In the genomic region with DNA sequence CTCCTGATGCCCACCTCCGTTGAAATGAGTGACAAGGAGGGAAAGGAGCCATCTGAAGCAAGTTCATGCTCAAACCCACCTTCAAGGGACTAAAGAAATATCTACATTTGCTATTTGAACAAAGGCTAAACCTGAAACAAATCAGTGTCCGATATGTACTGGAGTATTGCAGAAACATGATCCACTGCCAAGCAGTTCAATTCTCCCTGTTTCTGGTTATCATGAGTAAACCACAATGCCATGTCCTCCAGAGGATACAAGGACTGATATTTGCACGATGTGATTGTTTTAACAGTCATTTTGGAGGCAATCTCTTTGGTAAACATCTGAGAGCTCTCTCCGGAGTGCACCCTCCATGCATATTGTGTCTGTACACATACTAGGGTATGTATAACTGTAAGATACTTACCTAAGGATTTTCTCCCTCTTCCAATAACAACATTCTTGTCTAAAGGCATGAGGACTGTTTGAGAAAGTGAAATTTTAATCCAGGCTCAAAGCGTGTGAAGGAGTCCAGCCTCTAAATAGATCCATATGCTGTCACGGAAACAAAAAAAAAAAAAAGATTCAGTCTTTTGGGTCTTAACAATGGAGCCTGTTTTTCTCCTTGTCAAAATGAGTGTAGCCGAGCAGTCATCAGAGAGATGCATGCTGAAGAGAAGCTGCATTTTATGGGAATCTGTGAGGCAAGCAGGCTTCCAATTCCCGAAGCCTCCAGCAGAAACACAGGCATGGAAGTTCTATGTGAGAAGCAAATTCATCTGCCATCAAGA, we compare ENCODE assay signal across 13 mouse cellular contexts.
A peak's percentile ranks its signal among the peaks of the same experiment; 100 is the strongest.
DNase-seq lines count a peak whose midpoint lies in the region; ATAC-seq lines count a peak whose summit lies in the region.
"Had no signal": no experiment of that assay in that cellular context is flagged by ENCODE, and none has a peak within 500 bp of the region (broad histone marks: within the 10 kb centered on the region; RNA-seq: fewer than 3 reads in every experiment).

No protein-coding gene starts in this region.

- H3K9me3 ChIP-seq in forebrain, embryonic 12.5 days: no peaks in the 10 kb centered on the region
- no peaks in the 10 kb centered on the region for H3K9me3 ChIP-seq in forebrain, embryonic 13.5 days (replicated peaks)
- no peaks in the 10 kb centered on the region for H3K9me3 ChIP-seq in hindbrain, embryonic 10.5 days
- no peaks in the 10 kb centered on the region for H3K9me3 ChIP-seq in hindbrain, embryonic 13.5 days
- no peaks in the 10 kb centered on the region for H3K9me3 ChIP-seq in limb, embryonic 10.5 days (replicated peaks)
- H3K9me3 ChIP-seq: liver, embryonic 15.5 days had no signal

- no peak for DNase-seq in hindbrain, embryonic 10.5 days (ENCODE audit: low spot score)
- peak; percentile 42 for DNase-seq in NIH3T3 (ENCODE audit: low read depth)
- DNase-seq in limb, embryonic 10.5 days (ENCODE audit: low spot score): no peak
- no peak for DNase-seq in frontal cortex, postnatal 10 days (ENCODE audit: low spot score in 2 of 2)
- DNase-seq: adrenal gland, adult 8-10 months; cerebellum, postnatal 36 days; right cerebral cortex, postnatal 14 days had no signal

- no peak overlapping the region for H3K4me2 ChIP-seq in forebrain, embryonic 12.5 days
- H3K4me2 ChIP-seq in forebrain, embryonic 13.5 days: no peak overlapping the region
- H3K4me2 ChIP-seq in hindbrain, embryonic 13.5 days: no peak overlapping the region
- H3K4me2 ChIP-seq: liver, embryonic 15.5 days had no signal

- H3K4me3 ChIP-seq in forebrain, embryonic 12.5 days (replicated peaks): no peak overlapping the region
- H3K4me3 ChIP-seq in forebrain, embryonic 13.5 days: no peak overlapping the region
- H3K4me3 ChIP-seq in hindbrain, embryonic 10.5 days: no peak overlapping the region
- no peak overlapping the region for H3K4me3 ChIP-seq in hindbrain, embryonic 13.5 days
- H3K4me3 ChIP-seq in limb, embryonic 10.5 days: no peak overlapping the region
- H3K4me3 ChIP-seq: liver, embryonic 15.5 days had no signal

- no peak for ATAC-seq in forebrain, embryonic 12.5 days (ENCODE audit: low FRiP score)
- ATAC-seq in forebrain, embryonic 13.5 days: no peak
- no peak for ATAC-seq in hindbrain, embryonic 13.5 days (ENCODE audit: low FRiP score)
- ATAC-seq in megakaryocyte-erythroid progenitor cell, adult 5-6 weeks (replicated peaks; ENCODE audit: low FRiP score, low TSS enrichment, poor library complexity, severe bottlenecking): no peak

- H3K4me1 ChIP-seq in forebrain, embryonic 12.5 days: peaks cover 15% of the 10 kb centered on the region; the same call in 1 of the 2 replicates
- 0 out of 2 replicates have a peak, but pooled peaks cover 3% of the 10 kb centered on the region for H3K4me1 ChIP-seq in forebrain, embryonic 13.5 days
- peaks cover 17% of the 10 kb centered on the region for H3K4me1 ChIP-seq in hindbrain, embryonic 10.5 days (replicated peaks)
- no peaks in the 10 kb centered on the region for H3K4me1 ChIP-seq in hindbrain, embryonic 13.5 days (replicated peaks)
- peaks cover 11% of the 10 kb centered on the region for H3K4me1 ChIP-seq in limb, embryonic 10.5 days
- H3K4me1 ChIP-seq: liver, embryonic 15.5 days had no signal

- WGBS in forebrain, embryonic 12.5 days: 39% methylated on average over 8 of the region's 8 CpGs
- WGBS in forebrain, embryonic 13.5 days: 45% methylated on average over 8 of the region's 8 CpGs
- WGBS in hindbrain, embryonic 10.5 days: 49% methylated on average over 8 of the region's 8 CpGs
- 49% methylated on average over 8 of the region's 8 CpGs for WGBS in hindbrain, embryonic 13.5 days
- WGBS in limb, embryonic 10.5 days: 72% methylated on average over 8 of the region's 8 CpGs

- 0 out of 2 replicates have a peak overlapping the region, but pooled peaks have one; percentile 13 for H3K27ac ChIP-seq in forebrain, embryonic 12.5 days
- H3K27ac ChIP-seq in forebrain, embryonic 13.5 days: no peak overlapping the region
- peak overlapping the region; percentile 67; the same call in 1 of the 2 replicates for H3K27ac ChIP-seq in hindbrain, embryonic 10.5 days
- H3K27ac ChIP-seq in hindbrain, embryonic 13.5 days: no peak overlapping the region
- H3K27ac ChIP-seq in limb, embryonic 10.5 days: peak overlapping the region; percentile 58; the same call in 1 of the 2 replicates
- H3K27ac ChIP-seq: kidney, postnatal 0 days; liver, embryonic 15.5 days had no signal

- no peaks in the 10 kb centered on the region for H3K27me3 ChIP-seq in forebrain, embryonic 12.5 days
- no peaks in the 10 kb centered on the region for H3K27me3 ChIP-seq in forebrain, embryonic 13.5 days
- H3K27me3 ChIP-seq in hindbrain, embryonic 10.5 days (ENCODE audit: insufficient read depth, poor library complexity, severe bottlenecking): no peaks in the 10 kb centered on the region
- no peaks in the 10 kb centered on the region for H3K27me3 ChIP-seq in hindbrain, embryonic 13.5 days
- H3K27me3 ChIP-seq in limb, embryonic 10.5 days (ENCODE audit: low read depth, poor library complexity, severe bottlenecking): no peaks in the 10 kb centered on the region
- H3K27me3 ChIP-seq: liver, embryonic 15.5 days had no signal

- H3K36me3 ChIP-seq in forebrain, embryonic 12.5 days (replicated peaks): no peaks in the 10 kb centered on the region
- H3K36me3 ChIP-seq in forebrain, embryonic 13.5 days (ENCODE audit: poor library complexity, severe bottlenecking): no peaks in the 10 kb centered on the region
- no peaks in the 10 kb centered on the region for H3K36me3 ChIP-seq in hindbrain, embryonic 10.5 days
- no peaks in the 10 kb centered on the region for H3K36me3 ChIP-seq in hindbrain, embryonic 13.5 days
- H3K36me3 ChIP-seq in limb, embryonic 10.5 days: no peaks in the 10 kb centered on the region
- H3K36me3 ChIP-seq: liver, embryonic 15.5 days had no signal

- H3K9ac ChIP-seq in forebrain, embryonic 12.5 days: no peak overlapping the region
- no peak overlapping the region for H3K9ac ChIP-seq in forebrain, embryonic 13.5 days
- no peak overlapping the region for H3K9ac ChIP-seq in hindbrain, embryonic 13.5 days
- H3K9ac ChIP-seq: liver, embryonic 15.5 days had no signal

Comparison
In these comparisons a context has a peak if more than half of its experiments do, and no peak if none do; other contexts are left out.
1. H3K27ac ChIP-seq: peak in forebrain, embryonic 12.5 days (single experiment), hindbrain, embryonic 10.5 days (single experiment) and limb, embryonic 10.5 days (single experiment); none in forebrain, embryonic 13.5 days (single experiment) and hindbrain, embryonic 13.5 days (single experiment).